Mouse (Mus musculus) lung, adult 2 months (tissue): Measurements from ENCODE around the gene Six6. TPM values are rescaled to one million over a fixed set of nuclear protein-coding genes. Genes with fewer than 3 reads are reported as not detected.

Experiments
- DNase-seq: peaks from one replicate; pipeline ENCODE4 v3.0.0; 2022
- H3K4me1 ChIP-seq: fragments of 200-500 bp; 2 replicates; pipeline ENCODE4 v1.6.1; 2011; ENCODE audit warnings: low read length; ENCODE audit not compliant: control insufficient read depth, insufficient read depth
- H3K4me3 ChIP-seq: fragments of 200-500 bp; replicated peaks from 2 replicates; pipeline ENCODE3; 2011; ENCODE audit warnings: low read depth, mild to moderate bottlenecking, control low read depth, low read length; ENCODE audit errors: extremely low read depth
- CTCF ChIP-seq: fragments of 200-500 bp; IDR thresholded peaks from 2 replicates; pipeline ENCODE4 v1.5.1; 2011; ENCODE audit warnings: mild to moderate bottlenecking, low read length, control low read depth; ENCODE audit not compliant: insufficient read depth
- POLR2A ChIP-seq: fragments of 200-500 bp; IDR thresholded peaks from 2 replicates; pipeline ENCODE4 v1.6.1; 2011; ENCODE audit warnings: low read depth, mild to moderate bottlenecking, control low read depth, low read length, borderline replicate concordance; ENCODE audit errors: extremely low read depth
- WGBS: fragments of 180-500 bp; shearing (Covaris S2); methylation state at CpG from one replicate; pipeline ENCODE4 v1.1.7; 2018; 5-methylcytosine and 5-hydroxymethylcytosine counted together
- polyA plus RNA-seq: library from polyadenylated mRNA; depleted of rRNA; stranded (reverse); fragments of >200 nt; gene quantifications from 2 replicates; pipeline ENCODE4 v1.2.3, GENCODE M21; 2012; rRNA removed

Six6 gene
- not detected in 2 replicates for polyA plus RNA-seq

GRCm38 (mm10) chr12:72939616-72940015 is at the start of gene Six6:
Gene Six6, plus strand, starts transcription at chr12:72939892.
- TF ChIP-seq CTCF (no peak), POLR2A (no peak)
- H3K4me1 ChIP-seq, result no peaks in the 10 kb centered on the region
- WGBS, result 1% methylated on average over 28 of the region's 28 CpGs
- H3K4me3 ChIP-seq, result no peak within 1 kb of the TSS
- no peak for DNase-seq

- no peak for DNase-seq
- H3K4me3 ChIP-seq, result no peak overlapping the region
- 18% methylated on average over 47 of the region's 48 CpGs for WGBS
- no peaks in the 10 kb centered on the region for H3K4me1 ChIP-seq
- no peak for TF ChIP-seq CTCF
- no peak for TF ChIP-seq POLR2A
Observed at GRCm38 (mm10) chr12:72917159-72917993, 22.3 kb upstream of the Six6 start.

GRCm38 (mm10) chr12:72936751-72937150 is 2.9 kb upstream of the Six6 start:
- 32% methylated on average over 8 of the region's 8 CpGs for WGBS
- no peak for TF ChIP-seq POLR2A
- TF ChIP-seq CTCF, result no peak
- no peaks in the 10 kb centered on the region for H3K4me1 ChIP-seq
- no peak overlapping the region for H3K4me3 ChIP-seq
- DNase-seq, result no peak

- H3K4me3 ChIP-seq, result no peak overlapping the region
- no peak for DNase-seq
- TF ChIP-seq POLR2A (no peak), CTCF (no peak)
- no peaks in the 10 kb centered on the region for H3K4me1 ChIP-seq
- 7% methylated on average over 19 of the region's 19 CpGs for WGBS
Observed at GRCm38 (mm10) chr12:72937537-72938120, 2.1 kb upstream of the Six6 start.

GRCm38 (mm10) chr12:72938176-72938575 is 1.5 kb upstream of the Six6 start:
- no peak for DNase-seq
- WGBS, result 11% methylated on average over 13 of the region's 13 CpGs
- TF ChIP-seq CTCF, result no peak
- Histone ChIP-seq H3K4me1 (no peaks in the 10 kb centered on the region), H3K4me3 (no peak overlapping the region)

GRCm38 (mm10) chr12:72938600-72939490 is 847 bp upstream of the Six6 start:
- TF ChIP-seq CTCF (no peak), POLR2A (no peak)
- DNase-seq, result no peak
- WGBS, result 8% methylated on average over 14 of the region's 14 CpGs
- Histone ChIP-seq H3K4me1 (no peaks in the 10 kb centered on the region), H3K4me3 (no peak overlapping the region)

- Histone ChIP-seq H3K4me1 (no peaks in the 10 kb centered on the region), H3K4me3 (no peak within 1 kb of the TSS)
- no peak for DNase-seq
- 5% methylated on average over 39 of the region's 39 CpGs for WGBS
- TF ChIP-seq CTCF (no peak), POLR2A (no peak)
Observed at GRCm38 (mm10) chr12:72940071-72940821, 554 bp downstream of the Six6 start, which contains the start of gene 4930447C04Rik. Gene 4930447C04Rik, minus strand, starts transcription at chr12:72940774.

- no peak overlapping the region for H3K4me3 ChIP-seq
- no peaks in the 10 kb centered on the region for H3K4me1 ChIP-seq
- TF ChIP-seq CTCF, result no peak
- TF ChIP-seq POLR2A, result no peak
- DNase-seq, result no peak
- WGBS, result 10% methylated on average over 11 of the region's 11 CpGs
Observed at GRCm38 (mm10) chr12:72940822-72941397, 1.2 kb downstream of the Six6 start.
